Mouse (Mus musculus): ENCODE data around the gene Piezo1.

Piezo1 gene

GRCm38 (mm10) chr8:122546066-122546755 is 4.9 kb downstream of the Piezo1 start:
- DNase-seq (ENCODE audit: low spot score), result no peak

GRCm38 (mm10) chr8:122544138-122544537 is 7.0 kb downstream of the Piezo1 start:
- DNase-seq (ENCODE audit: low spot score), result no peak

DNA sequence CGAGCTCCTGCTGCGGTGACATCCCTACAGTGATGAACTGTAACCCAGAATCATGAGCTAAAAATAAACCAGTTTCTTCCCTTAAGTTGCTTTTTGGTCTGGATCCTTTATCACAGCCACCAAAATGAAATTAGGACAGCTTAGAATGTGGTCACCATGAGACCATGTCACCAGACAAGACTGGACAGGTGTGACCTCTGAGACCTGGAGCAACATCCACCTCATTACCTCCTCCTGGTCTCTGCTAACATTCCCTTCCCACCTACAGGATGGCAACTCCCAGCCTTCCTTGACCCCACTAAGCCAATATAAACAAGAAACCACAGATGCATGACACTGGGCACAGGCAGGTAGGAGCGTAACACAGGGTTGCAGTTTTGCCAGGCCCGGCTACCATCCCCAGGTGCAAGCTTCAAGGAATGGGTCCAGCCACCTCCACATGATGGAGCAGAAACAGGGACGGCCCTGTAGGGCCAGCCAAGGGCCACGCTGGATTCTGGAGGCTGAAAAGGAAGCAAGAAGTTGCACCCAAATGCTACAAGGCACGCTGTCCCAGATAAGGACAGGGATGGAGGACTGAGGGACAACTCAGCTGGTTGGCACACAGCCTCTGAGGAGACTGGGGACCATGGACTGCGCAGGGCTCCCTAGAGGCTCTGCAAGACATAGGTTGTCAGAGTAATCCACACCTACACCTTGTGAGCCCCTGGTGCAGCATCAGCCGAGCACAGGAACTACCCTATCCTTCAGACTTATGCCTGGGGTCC is 12.6 kb downstream of the Piezo1 start:
- DNase-seq (ENCODE audit: low spot score), result no peak

- no peak for DNase-seq (ENCODE audit: low spot score)
Measured at GRCm38 (mm10) chr8:122537812-122538211, 13.3 kb downstream of the Piezo1 start.

DNA sequence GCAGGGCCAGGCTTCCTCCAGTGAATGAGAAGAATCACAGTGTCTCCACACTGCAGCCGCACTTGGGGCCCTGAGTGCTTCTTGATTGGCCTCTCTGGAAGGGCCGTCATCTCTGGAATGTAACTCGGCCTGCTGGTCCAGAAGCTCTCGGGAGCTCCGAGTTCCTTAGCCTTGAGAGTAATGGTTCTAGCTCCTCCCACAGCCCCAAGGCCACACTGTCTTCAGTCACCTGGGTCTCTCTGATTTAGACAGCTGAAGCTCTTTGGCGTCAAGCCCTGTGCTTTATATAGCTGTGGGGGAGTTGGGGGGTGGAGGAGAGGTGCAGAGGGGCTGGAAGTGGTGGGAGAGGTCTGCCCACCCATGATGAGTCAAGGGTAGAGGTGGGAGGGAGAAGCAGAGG is 14.1 kb downstream of the Piezo1 start:
- no peak for DNase-seq (ENCODE audit: low spot score)

GRCm38 (mm10) chr8:122531312-122531711 is 19.8 kb downstream of the Piezo1 start:
- no peak for DNase-seq (ENCODE audit: low spot score)

- no peak for DNase-seq (ENCODE audit: low spot score)
Measured at GRCm38 (mm10) chr8:122529159-122529558, 22.0 kb downstream of the Piezo1 start.

DNA sequence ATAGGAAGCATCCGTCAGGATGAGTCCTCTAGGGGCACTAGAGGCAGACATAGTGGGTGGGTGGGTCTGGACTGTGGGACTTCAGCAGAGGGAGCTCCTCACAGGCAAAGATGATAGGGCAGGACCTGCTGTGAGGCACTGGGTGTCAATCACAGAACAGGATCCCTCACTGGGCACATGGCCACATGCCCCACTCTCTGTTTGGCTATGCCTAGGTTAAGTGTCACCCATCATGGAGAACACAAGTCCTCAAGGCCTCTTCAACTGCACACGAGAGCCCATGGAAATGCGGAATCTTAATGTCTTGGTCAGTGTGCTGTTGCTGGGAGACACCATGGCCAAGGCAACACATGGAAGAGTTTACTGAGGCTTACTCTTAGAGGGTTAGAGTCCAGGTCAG is 23.2 kb downstream of the Piezo1 start:
- no peak for DNase-seq (ENCODE audit: low spot score)

DNA sequence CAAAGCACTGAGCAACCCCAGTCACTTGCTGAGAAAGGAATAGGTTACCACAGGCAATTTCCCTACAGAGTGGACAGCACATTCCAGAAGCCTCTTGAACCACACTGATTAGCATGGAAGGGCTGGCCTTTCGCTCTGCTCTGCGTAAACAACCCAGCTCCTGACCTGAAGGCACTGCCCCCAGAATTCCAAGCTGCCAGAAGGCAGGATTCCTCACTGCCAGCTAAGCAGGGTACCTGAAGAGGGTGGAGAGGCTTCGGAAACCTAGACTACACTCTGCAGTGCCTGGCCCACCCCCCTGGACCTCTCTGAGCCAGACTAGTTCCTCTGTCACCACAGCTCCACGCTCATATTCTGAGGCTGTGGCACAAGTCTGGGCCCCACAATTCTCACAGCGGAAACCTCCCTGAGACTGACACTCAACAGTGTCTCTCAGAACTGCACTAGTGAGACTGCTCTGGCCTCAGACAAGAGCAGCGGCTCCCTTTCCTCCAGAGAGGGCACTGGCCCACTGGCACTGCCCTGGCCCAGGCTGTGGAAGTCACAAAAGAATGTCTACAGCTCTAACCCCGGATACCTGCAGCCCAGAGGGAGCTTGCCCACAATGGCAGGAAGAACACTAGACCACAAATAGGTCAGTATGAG is 24.5 kb downstream of the Piezo1 start:
- no peak for DNase-seq (ENCODE audit: low spot score)

GRCm38 (mm10) chr8:122526084-122526483 is 25.0 kb downstream of the Piezo1 start:
- DNase-seq (ENCODE audit: low spot score), result no peak

- no peak for DNase-seq (ENCODE audit: low spot score)
Measured at GRCm38 (mm10) chr8:122525004-122525403, 26.1 kb downstream of the Piezo1 start.

DNA sequence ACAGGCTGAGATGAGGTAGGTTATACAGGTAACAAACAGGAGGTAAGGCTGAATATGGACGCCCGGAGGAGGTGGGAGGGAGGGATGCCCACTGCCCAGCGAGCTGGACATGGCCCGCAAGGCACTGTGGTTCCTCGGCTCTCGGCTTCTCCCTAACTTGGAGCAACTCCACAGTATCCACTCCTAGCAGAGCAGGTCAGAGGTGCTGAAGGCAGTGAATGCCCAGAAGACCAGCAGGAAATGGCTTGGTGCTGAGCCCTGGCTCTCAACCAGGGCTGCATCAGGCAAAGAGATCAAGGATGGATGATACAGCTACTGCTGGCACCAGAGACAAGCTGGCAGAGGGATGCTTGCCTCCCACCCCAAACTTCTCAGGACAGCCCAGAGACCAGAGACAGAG is 26.6 kb downstream of the Piezo1 start:
- no peak for DNase-seq (ENCODE audit: low spot score)

GRCm38 (mm10) chr8:122523652-122524360 is 27.3 kb downstream of the Piezo1 start:
- DNase-seq (ENCODE audit: low spot score), result no peak

- DNase-seq (ENCODE audit: low spot score), result no peak
Measured at GRCm38 (mm10) chr8:122522796-122523651, 28.1 kb downstream of the Piezo1 start.

DNA sequence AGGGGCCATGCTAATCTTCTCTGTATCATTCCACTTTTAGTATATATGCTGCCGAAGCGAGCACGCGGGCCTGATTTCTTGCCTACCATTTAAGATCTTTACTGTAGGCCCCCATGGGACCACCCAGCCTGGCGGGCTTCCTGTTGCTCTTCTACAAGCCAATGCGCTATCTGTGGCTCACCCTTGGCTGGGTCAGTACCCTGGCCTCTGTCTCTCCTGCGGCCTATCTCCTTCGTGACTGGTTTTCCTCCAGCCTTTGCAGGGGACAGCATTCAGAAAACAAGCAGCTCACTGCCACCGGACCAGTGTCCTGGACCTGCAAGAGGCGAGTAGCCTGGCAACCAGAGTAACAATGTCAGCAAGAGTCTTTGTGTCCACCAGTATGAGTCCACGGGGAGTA is 30.5 kb downstream of the Piezo1 start:
- no peak for DNase-seq (ENCODE audit: low spot score)

GRCm38 (mm10) chr8:122517541-122518190 is 33.5 kb downstream of the Piezo1 start:
- no peak for DNase-seq (ENCODE audit: low spot score)

DNA sequence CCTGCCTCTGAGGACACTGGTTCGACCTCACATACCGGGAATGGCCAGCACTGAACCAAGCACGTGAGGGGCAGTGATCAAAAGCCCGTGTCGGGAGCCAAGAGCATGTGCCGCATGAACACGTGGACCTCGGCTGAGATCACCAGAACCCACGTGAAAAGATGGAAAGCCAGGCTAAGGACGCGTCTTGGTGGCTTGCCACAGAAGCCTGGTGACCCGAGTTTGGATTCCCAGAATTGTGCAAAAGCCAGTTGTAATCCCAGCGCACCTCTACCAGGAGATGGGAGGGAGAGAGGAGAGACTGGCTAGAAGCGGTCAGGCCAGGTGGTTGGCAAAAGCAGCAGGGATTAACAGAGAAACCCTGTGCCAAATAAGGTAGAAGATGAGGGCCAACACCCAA is 35.4 kb downstream of the Piezo1 start:
- no peak for DNase-seq (ENCODE audit: low spot score)

DNA sequence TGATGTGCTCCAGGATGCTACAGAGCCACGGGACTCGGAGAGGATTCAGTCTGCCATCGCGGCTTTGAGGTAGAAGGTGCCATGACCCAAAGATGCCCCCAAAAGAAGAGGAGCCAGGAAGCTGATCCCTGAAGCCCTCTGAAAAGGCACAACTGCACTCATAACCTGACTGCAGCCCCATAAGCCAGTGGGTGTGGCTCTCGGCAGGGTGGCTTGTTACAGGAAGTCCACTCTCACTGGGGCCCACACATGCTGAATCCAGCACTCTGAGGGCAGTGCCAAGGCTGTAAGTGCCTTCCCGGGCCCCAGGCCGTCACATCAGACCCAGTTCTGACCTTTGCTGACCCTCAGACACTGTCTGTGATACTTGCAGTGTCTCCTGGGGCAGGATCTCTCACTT is 38.7 kb downstream of the Piezo1 start:
- no peak for DNase-seq (ENCODE audit: low spot score)

DNA sequence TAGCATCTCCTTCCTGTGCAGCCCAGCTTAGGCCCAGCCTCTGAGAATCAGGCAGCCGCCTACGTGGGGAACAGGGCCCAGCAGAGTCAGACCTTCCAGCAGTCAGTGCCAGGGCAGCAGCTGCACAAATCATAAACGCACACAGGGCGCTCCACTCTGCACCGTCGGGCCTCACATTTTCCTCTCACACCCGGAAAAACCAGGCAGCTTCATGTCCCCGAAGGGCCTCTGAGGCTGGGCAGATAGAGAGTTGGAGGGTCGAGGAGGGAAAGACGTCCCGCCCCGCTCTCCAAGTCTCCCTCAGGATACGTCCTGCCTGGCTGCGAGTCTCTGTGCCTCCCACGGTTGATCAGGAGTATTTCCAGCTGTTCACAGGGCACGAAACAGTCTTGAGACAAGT is 39.6 kb downstream of the Piezo1 start:
- DNase-seq (ENCODE audit: low spot score), result no peak

DNA sequence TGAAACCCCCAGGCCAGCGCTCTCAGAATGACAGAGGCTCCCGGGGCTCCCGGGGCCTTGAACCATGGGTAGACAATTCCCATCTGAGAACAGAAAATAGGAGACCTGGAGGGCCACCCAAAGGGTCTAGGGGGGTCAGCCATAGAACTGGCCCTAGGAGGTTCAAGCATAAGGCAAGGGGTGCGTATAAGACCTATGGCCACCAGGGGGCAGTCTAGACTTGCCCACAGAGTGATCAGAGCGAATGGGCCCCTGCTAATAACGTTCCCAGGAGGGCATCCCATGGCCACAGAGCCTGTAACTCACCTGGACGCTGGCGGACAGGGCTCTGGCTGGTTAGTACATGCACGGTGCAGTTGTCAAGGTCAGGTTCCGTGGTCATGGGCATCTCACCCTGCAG is 50.3 kb downstream of the Piezo1 start:
- peak; percentile 67 for DNase-seq (ENCODE audit: low spot score)

- DNase-seq (ENCODE audit: low spot score), result peak; percentile 24
Measured at GRCm38 (mm10) chr8:122497912-122498311, 53.2 kb downstream of the Piezo1 start.

All from T-cell, adult 2 months (primary cell).